Mouse (Mus musculus) kidney, adult 10 weeks (tissue): ENCODE results near the gene Tmem151a. TPM values are rescaled to one million over a fixed set of nuclear protein-coding genes. Genes with fewer than 3 reads are reported as not detected.

ENCODE experiments used
- polyA plus RNA-seq: library from polyadenylated mRNA; stranded (reverse); fragments of 350-450 nt; fragmentation: Illumina TruSeq; extraction: RNeasy Lipid Tissue Mini Kit (QIAGEN cat#74804); gene quantifications from one replicate; pipeline ENCODE4 v1.2.3, GENCODE M21; 2014; ENCODE audit warnings: low read depth, low replicate concordance

The Tmem151a gene
- not detected for polyA plus RNA-seq

DNA sequence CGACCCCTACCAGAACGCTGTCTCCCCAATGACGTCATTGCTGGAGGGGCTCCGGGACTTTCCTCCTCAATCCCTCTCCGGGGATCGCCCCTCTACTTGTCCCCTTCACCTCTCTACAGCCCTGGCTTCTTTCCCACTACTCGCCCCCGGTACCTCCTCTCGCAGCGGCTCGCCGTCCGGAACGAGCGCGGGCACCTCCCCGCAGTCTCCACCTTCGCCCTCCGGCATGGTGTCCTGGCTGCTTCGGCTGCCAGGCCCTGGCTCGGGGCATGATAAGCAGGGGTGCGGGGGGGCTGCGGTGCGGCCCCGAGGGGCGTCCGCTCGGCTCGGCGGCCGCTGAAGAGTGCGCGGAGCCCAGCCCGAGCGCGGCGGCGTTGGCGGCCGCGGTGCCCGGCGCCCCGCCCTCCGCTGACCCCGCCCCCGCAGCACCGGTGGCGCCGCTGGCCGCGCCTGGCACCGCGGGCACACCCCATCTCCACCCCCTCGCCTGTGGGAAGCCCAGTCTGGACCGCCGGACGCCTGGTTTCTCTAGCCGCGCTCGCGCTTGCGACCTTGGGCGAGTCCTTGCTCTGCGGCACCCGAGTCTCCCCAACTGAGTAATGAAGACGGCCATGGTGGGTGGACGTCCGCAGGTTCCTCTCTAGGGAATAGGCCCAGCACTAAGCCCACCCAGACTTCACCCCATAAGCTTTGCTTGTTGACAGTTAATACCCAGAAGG lies at the start of gene Tmem151a:
TSS of gene Tmem151a (minus strand) at position 387 of the 719 bp plus-strand sequence.

DNA sequence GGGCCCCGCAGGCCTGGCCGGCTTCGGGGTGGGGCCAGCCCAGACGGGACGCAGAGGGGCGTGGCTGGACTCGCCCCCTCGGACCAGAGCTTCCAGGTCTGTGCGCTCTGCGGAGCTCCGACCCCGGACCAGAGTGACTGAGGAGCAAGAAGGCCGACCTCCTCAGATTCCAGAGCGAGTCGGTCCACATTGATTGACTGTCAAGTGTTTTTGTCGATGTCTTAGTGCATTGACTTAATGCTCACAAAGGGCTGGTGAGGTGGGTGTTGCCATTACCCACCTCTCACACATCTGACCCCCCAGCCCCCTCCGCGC lies 33.0 kb upstream of the Tmem151a start, which contains the start of gene Klc2:
TSS of gene Klc2 (minus strand) at position 177 of the 315 bp plus-strand sequence.

DNA sequence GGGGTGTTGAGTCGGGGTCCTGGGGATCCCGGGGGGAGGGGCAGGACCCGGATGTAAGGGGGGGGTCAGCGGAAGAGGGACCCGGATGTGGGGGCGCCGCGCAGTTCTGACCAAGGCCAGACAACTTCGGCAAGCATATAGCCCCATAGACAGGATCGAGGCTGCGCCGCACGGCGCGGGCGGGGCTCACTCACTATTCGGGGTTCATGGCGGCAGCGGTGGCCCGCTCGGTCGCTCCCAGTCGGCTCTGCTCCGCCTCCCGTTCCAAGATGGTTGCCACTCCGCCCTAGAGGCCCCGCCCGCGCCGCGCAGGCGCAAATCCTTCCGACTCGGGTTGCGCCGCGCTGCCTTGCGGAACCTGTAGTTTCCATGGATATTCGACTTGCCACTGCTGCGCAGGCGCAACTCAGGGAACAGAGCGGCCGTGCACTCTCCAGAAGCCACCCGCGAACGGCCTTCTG lies 21.4 kb upstream of the Tmem151a start, which contains the start of gene Rab1b:
TSS of gene Rab1b (minus strand) at position 342 of the 461 bp plus-strand sequence.

DNA sequence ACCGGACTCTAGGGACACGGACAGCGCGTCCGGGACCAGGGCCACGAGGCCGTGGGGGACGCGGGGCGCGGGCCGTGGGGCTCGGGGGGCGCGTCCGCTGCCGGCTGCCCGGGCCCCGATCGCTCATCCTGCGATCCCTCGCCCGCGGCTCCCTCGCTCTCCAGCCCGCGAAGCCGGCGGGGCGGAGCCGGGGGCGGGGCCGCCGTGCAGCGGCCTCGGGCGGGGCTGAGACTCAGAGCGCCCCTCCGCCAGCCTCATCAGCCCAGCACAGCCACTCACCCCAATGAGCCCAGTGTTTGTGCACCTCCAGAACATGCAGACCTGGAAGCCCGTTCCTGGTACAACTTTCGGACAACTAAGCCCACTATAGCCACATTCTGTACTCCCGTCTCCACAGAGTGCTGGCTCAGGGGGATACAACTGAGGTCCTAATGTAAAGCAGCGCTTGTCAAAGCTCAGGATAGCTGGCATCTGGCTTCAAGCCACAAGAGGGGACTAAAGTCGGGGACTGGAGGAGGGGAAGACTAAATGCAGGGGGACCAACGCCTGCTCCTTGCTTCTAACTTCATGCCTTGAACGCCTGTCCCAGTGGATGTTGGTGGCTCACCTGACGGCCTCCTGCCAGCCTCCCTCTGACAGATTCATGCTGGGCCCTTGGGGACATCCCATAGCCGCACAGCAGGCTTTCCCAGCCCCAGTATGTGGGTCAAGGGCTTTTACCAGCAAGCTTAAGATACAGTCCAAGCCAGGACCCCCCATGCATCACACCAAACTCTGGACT lies 13.2 kb upstream of the Tmem151a start, which contains the start of gene Cnih2:
TSS of gene Cnih2 (minus strand) at position 159 of the 781 bp plus-strand sequence.

DNA sequence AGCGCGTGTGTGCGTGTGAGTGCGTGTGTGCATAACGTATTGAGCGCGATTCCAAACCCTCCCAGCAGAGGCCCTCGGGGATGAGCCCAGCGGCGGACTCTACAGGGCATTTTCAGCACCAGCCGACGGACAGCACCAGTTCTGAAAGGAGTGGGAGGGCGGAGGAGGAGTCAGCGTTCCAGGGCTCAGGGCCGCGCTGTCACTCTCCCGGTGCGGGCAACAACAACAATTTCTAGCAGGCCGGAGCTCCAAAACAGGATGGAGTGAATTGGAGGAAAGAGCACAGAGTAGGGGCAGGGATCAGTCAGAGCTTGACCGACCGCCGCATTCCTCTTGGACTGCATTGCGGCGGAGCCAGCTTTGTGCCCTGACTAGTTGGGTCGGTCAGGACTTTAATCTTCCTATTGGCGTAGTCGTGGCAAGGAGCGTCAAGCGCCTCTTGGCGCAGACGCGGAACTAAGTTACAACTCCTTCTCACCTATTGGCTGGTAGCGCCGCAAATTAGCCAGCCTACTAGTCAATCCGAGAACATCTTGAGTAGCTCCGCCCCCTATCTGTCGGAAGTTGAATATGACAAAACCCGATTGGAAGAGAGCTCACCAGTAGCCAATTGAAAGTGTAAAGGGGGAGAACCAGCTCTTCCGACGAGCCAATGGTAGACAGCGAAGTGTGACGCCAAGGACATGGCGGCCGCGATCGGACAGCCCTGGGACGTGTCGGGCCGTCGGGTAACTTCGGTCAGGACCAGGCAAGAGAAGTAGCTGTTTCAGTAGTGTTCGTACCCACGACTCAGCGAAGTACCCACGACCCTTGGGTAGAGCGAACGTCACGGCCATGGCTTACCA lies 2.8 kb upstream of the Tmem151a start, which contains the start of gene Yif1a:
TSS of gene Yif1a (plus strand) at position 655 of the 845 bp plus-strand sequence.

DNA sequence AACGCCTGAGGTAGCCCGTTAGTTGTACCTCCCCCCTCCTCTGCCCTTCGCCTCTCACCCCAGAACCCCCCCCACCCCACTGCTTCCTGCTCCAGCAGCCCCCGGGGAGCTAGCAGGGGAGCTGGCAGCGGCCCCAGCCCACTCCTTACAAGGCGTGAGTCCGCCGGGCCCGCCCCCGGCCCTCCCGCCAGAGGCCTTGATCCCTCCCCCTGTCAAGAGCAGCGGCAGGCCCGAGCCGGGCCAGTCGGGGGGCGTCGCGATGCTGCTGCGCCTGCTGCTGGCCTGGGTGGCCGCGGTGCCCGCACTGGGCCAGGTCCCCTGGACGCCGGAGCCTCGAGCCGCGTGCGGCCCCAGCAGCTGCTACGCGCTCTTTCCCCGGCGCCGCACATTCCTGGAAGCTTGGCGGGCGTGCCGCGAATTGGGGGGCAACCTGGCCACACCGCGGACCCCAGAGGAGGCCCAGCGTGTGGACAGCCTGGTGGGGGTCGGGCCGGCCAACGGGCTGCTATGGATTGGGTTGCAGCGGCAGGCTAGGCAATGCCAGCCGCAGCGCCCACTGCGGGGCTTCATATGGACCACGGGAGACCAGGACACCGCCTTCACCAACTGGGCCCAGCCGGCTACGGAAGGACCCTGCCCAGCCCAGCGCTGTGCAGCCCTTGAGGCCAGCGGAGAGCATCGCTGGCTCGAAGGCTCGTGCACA lies 17.3 kb downstream of the Tmem151a start, which contains the start of gene Cd248:
TSS of gene Cd248 (plus strand) at position 212 of the 703 bp plus-strand sequence.

DNA sequence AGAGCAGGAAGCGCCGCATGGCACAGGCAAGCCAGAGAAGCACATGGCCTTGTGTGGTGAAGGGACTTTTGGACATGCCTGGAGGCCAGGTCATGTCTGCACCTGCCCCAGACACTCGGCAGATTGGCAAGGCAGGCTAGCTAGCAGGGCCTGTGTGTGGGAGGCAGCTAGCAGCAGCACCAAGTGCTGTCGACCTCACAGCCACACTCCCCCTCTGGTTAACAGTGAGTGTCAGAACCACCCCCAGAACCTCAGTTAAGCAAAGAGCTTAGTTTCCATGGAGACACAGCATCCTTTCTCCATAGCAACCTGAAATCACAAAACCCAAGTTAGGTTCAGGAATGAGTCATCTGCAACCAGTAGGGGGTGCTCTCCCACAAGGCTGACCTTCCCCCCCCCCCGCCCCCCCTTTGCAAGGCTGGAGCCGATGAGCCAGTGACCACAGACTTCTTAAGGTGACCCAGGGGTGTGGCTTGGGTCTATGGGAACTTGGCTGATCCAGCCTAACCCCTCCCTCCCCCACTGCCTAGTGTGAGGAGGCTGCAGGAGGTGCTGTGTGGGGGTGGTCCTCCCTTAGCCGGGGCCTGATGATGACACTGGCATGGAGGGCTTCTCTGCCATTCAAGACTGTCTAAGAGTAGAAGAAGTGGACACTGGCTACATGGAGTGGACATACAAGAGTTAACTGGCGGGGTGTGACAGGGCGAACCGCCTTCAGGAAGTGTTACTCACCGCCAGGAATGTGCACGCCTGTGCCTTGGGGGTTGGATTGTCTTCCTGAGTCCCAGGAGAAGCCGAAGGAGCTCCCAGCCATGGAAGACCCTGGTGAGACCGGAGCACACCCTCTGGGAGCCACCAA lies 35.1 kb downstream of the Tmem151a start, which contains the start of gene Rin1:
TSS of gene Rin1 (plus strand) at position 435 of the 859 bp plus-strand sequence.

DNA sequence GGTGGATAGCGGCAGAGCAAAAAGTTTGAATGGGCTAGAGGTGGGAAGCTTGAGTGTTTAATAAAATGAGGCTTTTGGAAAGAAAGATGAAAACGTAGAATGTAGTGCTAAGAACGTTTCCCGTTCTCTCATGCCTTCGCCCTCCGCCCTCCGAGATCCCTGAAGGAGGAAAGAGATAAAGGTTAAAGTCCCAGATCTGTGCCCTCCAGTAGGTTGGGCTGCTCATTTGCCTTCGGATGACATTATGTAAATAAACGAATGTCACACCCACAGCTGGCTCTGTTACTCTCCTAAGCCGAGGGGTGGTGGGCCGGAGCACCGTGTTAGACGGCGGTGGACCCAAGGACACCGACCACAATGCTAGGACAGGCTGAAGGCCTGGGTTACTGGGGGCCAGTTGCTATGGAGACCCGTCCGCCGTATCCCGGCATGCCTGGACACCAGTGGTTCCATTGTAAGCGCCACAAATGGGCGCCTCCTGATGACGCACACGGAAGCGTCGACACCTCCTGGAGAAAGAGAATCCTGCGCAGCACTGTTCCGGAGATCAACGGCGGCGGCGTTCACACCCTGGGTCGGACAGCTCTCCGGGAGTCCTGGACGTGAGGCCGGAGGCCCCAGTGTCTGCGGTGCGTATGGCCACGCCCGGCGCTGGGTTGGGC lies 44.3 kb downstream of the Tmem151a start, which contains the start of gene Brms1:
TSS of gene Brms1 (plus strand) at position 493 of the 662 bp plus-strand sequence.

DNA sequence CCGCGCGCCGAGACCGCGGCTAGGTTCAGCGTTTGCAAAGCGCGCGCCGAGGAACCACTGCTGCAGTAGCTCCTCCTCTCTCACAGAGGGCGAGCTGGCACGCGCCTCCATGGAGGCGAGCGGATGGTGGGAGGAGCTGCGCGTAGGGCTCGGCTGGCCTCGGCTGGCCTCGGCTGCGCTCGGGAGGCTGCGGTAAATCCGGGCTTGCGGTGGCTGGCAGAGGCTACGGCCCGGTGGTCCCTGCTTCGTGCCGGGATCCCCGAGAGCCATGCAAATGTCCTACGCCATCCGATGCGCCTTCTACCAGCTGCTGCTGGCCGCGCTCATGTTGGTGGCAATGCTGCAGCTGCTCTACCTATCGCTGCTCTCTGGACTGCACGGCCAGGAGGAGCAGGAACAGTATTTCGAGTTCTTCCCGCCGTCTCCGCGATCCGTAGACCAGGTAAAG lies 46.6 kb downstream of the Tmem151a start, which contains the start of the genes B4gat1 and AC124502.3:
TSS of gene B4gat1 (plus strand) at position 118 of the 448 bp plus-strand sequence.
TSS of gene AC124502.3 (plus strand) at position 183 of the 448 bp plus-strand sequence.

DNA sequence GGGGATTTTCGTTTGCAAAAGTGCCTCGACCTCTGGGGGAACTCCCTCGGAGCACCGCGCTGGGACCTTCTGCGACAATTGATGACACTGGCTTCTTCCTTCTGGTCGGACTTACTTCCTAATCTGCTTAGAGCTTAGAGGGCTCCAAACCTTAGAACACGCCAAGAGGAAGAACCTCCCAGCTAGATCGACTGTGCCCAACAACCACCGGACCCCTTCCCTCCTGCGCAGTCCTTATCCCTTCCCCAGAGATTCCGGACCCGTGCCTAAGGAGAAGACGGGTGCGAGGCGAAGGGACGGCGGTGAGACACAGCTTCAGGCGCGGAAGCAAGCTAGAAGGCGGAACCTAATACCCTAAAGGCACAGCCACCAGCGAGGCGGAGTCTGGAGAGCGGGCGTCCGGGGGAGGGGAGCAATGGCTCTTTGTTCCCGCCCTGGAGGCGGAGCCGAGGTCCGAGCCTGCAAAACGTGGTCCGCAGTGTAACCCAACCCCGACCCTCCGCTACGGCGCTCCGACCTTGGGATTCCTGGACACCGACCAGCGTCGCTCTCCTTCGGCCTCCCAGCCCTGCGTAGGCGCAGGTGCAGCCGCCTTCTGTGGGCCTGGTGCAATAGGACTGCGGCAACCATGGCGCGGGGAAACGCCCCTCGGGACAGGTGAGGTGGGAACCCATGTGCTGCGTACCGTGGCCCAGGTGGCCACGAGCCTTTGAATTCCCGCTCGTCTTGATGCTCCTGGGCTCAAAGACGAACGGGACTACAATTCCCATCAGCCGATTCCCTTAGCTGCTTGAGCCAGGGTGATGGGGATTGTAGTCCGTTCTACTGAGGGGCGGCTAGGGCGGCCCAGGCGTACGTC lies 61.5 kb downstream of the Tmem151a start, which contains the start of gene Slc29a2:
TSS of gene Slc29a2 (plus strand) at position 240 of the 859 bp plus-strand sequence.

Other genes starting within 250 kb of the Tmem151a start
- 1.3 TPM for gene Ccs, start 246.2 kb downstream of the Tmem151a start, polyA plus RNA-seq
- gene Ccdc87, start 246.2 kb downstream of the Tmem151a start, polyA plus RNA-seq: 0.12 TPM
- 29.8 TPM for gene Ctsf, start 230.4 kb downstream of the Tmem151a start, polyA plus RNA-seq
- gene Actn3, start 207.6 kb downstream of the Tmem151a start, polyA plus RNA-seq: not detected
- gene Zdhhc24, start 206.9 kb downstream of the Tmem151a start, polyA plus RNA-seq: 18.3 TPM
- gene Bbs1, start 178.9 kb downstream of the Tmem151a start, polyA plus RNA-seq: 6.8 TPM
- 1.1 TPM for gene Dpp3, start 157.2 kb downstream of the Tmem151a start, polyA plus RNA-seq
- 0.44 TPM for gene Peli3, start 142.4 kb downstream of the Tmem151a start, polyA plus RNA-seq
- 20.5 TPM for gene Mrpl11, start 123.4 kb downstream of the Tmem151a start, polyA plus RNA-seq
- gene Npas4, start 95.2 kb downstream of the Tmem151a start, polyA plus RNA-seq: not detected
- not detected for gene Slc29a2, start 61.7 kb downstream of the Tmem151a start, polyA plus RNA-seq
- gene B4gat1, start 46.7 kb downstream of the Tmem151a start, polyA plus RNA-seq: 26.8 TPM
- gene AC124502.3, start 46.6 kb downstream of the Tmem151a start, polyA plus RNA-seq: 0.85 TPM
- gene Brms1, start 44.2 kb downstream of the Tmem151a start, polyA plus RNA-seq: not detected
- gene Rin1, start 35.0 kb downstream of the Tmem151a start, polyA plus RNA-seq: 0.16 TPM
- gene Cd248, start 17.5 kb downstream of the Tmem151a start, polyA plus RNA-seq: 0.20 TPM
- gene Yif1a, start 3.0 kb upstream of the Tmem151a start, polyA plus RNA-seq: 28.2 TPM
- gene Cnih2, start 13.0 kb upstream of the Tmem151a start, polyA plus RNA-seq: not detected
- gene Rab1b, start 21.5 kb upstream of the Tmem151a start, polyA plus RNA-seq: 2.5 TPM
- 1.9 TPM for gene Klc2, start 33.0 kb upstream of the Tmem151a start, polyA plus RNA-seq
- gene Pacs1, start 187.6 kb upstream of the Tmem151a start, polyA plus RNA-seq: 3.7 TPM
- 32.5 TPM for gene Sf3b2, start 209.9 kb upstream of the Tmem151a start, polyA plus RNA-seq
- gene Gal3st3, start 212.8 kb upstream of the Tmem151a start, polyA plus RNA-seq: not detected